Mouse (Mus musculus): ENCODE measurements around the gene Tmem47. TPM values are rescaled to one million over a fixed set of nuclear protein-coding genes. Genes with fewer than 3 reads are reported as not detected.

Tmem47 gene
- total RNA-seq (2014; fragmentation: Nextera tagmentation) (not detected in 2 replicates), total RNA-seq (2017) (not detected in 2 replicates), polyA plus RNA-seq (2012) (not detected in 2 replicates)

- H3K27me3 ChIP-seq (ENCODE audit: insufficient read depth, low read length) = no peaks in the 10 kb centered on the region
- H3K4me3 ChIP-seq (ENCODE audit: low read depth, low read length) = no peak within 1 kb of the TSS
- H3K36me3 ChIP-seq (replicated peaks) = no peaks in the 10 kb centered on the region
- peaks cover 10% of the 10 kb centered on the region for H3K9me3 ChIP-seq (replicated peaks)
- H3K4me1 ChIP-seq (ENCODE audit: insufficient read depth, low read depth, low read length) = no peaks in the 10 kb centered on the region
- no peak for ATAC-seq (ENCODE audit: extremely low read depth, insufficient number of reproducible peaks, low FRiP score, poor library complexity, severe bottlenecking)
- no peak for TF ChIP-seq TAL1 (conservative IDR thresholded peaks at IDR 0.05; ENCODE audit: low read depth, low read length)
- no peak for TF ChIP-seq CTCF (IDR thresholded peaks at IDR 0.05; ENCODE audit: low read depth, low read length)
- no peak for TF ChIP-seq GATA2 (IDR thresholded peaks at IDR 0.05; ENCODE audit: borderline replicate concordance, low read depth, low read length)
- TF ChIP-seq POLR2AphosphoS5 (IDR thresholded peaks at IDR 0.05; ENCODE audit: insufficient replicate concordance, low read depth, low read length) = no peak
- TF ChIP-seq GATA1 (IDR thresholded peaks at IDR 0.05; ENCODE audit: borderline replicate concordance, low read length) = no peak
- DNase-seq (ENCODE audit: low spot score) = no peak
Observed at GRCm38 (mm10) chrX:81070210-81070803, at the start of gene Tmem47. Tmem47 (plus strand) TSS chrX:81070698.

- no peak overlapping the region for H3K4me3 ChIP-seq (ENCODE audit: low read depth, low read length)
Observed at GRCm38 (mm10) chrX:81070804-81071461, 435 bp downstream of the Tmem47 start.

DNA sequence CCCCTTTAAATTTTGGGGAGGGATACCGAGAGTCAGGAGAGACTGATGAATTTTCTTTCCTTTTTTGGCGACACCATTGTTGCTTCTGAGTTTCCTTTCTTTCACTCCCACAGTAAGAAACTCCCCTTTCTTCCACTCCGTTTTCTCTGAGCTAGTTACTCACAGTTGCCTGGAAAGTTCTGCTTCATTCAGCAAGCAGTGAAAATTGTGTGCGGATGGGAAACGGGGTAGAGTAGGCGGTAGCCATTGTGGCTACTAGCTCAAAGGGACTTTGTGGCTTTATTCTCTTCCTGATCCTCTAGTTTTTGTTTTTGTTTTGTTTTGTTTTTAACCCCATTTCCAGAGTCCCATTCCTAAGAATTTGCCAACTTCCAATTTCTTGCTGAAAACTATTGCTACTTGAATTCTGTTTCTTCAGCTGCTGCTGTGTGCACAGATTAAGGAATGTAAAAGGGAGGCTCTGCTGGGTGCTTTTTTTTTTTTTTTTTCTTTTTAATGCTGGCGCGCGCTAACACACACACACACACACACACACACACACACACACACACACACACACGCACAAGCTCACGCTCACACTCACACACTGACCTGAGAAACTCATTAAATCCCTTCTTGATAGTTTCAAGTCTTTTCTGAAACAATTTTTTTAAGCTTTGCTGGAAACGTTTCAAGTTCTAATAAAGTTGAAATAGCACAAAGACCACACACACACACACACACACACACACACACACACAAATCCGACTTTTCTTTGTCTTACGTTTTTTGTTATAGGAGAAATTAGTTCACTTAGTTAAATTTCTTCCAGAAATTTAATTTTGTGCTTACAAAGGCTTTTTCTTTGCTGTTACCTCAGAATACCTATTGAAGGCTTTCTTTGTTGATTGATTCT lies 1.5 kb downstream of the Tmem47 start:
- Histone ChIP-seq H3K4me3 (ENCODE audit: low read depth, low read length) (no peak overlapping the region), H3K9me3 (replicated peaks) (peaks cover 10% of the 10 kb centered on the region), H3K27me3 (ENCODE audit: insufficient read depth, low read length) (no peaks in the 10 kb centered on the region), H3K36me3 (replicated peaks) (no peaks in the 10 kb centered on the region), H3K4me1 (ENCODE audit: insufficient read depth, low read depth, low read length) (no peaks in the 10 kb centered on the region)
- no peak for ATAC-seq (ENCODE audit: extremely low read depth, insufficient number of reproducible peaks, low FRiP score, poor library complexity, severe bottlenecking)
- DNase-seq (ENCODE audit: low spot score) = no peak
- TF ChIP-seq TAL1 (conservative IDR thresholded peaks at IDR 0.05; ENCODE audit: low read depth, low read length) (no peak), POLR2AphosphoS5 (IDR thresholded peaks at IDR 0.05; ENCODE audit: insufficient replicate concordance, low read depth, low read length) (no peak), GATA2 (IDR thresholded peaks at IDR 0.05; ENCODE audit: borderline replicate concordance, low read depth, low read length) (no peak), GATA1 (IDR thresholded peaks at IDR 0.05; ENCODE audit: borderline replicate concordance, low read length) (no peak), CTCF (IDR thresholded peaks at IDR 0.05; ENCODE audit: low read depth, low read length) (no peak)

More at GRCm38 (mm10) chrX:81070804-81071461, 435 bp downstream of the Tmem47 start:
- TF ChIP-seq GATA2 (IDR thresholded peaks at IDR 0.05; ENCODE audit: borderline replicate concordance, low read depth, low read length) (no peak), GATA1 (IDR thresholded peaks at IDR 0.05; ENCODE audit: borderline replicate concordance, low read length) (no peak), POLR2AphosphoS5 (IDR thresholded peaks at IDR 0.05; ENCODE audit: insufficient replicate concordance, low read depth, low read length) (no peak), CTCF (IDR thresholded peaks at IDR 0.05; ENCODE audit: low read depth, low read length) (no peak), TAL1 (conservative IDR thresholded peaks at IDR 0.05; ENCODE audit: low read depth, low read length) (no peak)
- no peak for DNase-seq (ENCODE audit: low spot score)
- peaks cover 10% of the 10 kb centered on the region for H3K9me3 ChIP-seq (replicated peaks)
- H3K36me3 ChIP-seq (replicated peaks) = no peaks in the 10 kb centered on the region
- no peaks in the 10 kb centered on the region for H3K27me3 ChIP-seq (ENCODE audit: insufficient read depth, low read length)
- no peak for ATAC-seq (ENCODE audit: extremely low read depth, insufficient number of reproducible peaks, low FRiP score, poor library complexity, severe bottlenecking)
- H3K4me1 ChIP-seq (ENCODE audit: insufficient read depth, low read depth, low read length) = no peaks in the 10 kb centered on the region

GRCm38 (mm10) chrX:81072651-81073050 lies 2.2 kb downstream of the Tmem47 start:
- no peak for TF ChIP-seq GATA1 (IDR thresholded peaks at IDR 0.05; ENCODE audit: borderline replicate concordance, low read length)
- TF ChIP-seq CTCF (IDR thresholded peaks at IDR 0.05; ENCODE audit: low read depth, low read length) = no peak
- TF ChIP-seq TAL1 (conservative IDR thresholded peaks at IDR 0.05; ENCODE audit: low read depth, low read length) = no peak
- no peak for TF ChIP-seq GATA2 (IDR thresholded peaks at IDR 0.05; ENCODE audit: borderline replicate concordance, low read depth, low read length)
- no peak for TF ChIP-seq POLR2AphosphoS5 (IDR thresholded peaks at IDR 0.05; ENCODE audit: insufficient replicate concordance, low read depth, low read length)
- Histone ChIP-seq H3K9me3 (replicated peaks) (peaks cover 10% of the 10 kb centered on the region), H3K4me3 (ENCODE audit: low read depth, low read length) (no peak overlapping the region), H3K4me1 (ENCODE audit: insufficient read depth, low read depth, low read length) (no peaks in the 10 kb centered on the region), H3K36me3 (replicated peaks) (no peaks in the 10 kb centered on the region), H3K27me3 (ENCODE audit: insufficient read depth, low read length) (no peaks in the 10 kb centered on the region)
- DNase-seq (ENCODE audit: low spot score) = no peak
- ATAC-seq (ENCODE audit: extremely low read depth, insufficient number of reproducible peaks, low FRiP score, poor library complexity, severe bottlenecking) = no peak

- Histone ChIP-seq H3K9me3 (replicated peaks) (peaks cover 10% of the 10 kb centered on the region), H3K27me3 (ENCODE audit: insufficient read depth, low read length) (no peaks in the 10 kb centered on the region), H3K4me1 (ENCODE audit: insufficient read depth, low read depth, low read length) (no peaks in the 10 kb centered on the region), H3K36me3 (replicated peaks) (no peaks in the 10 kb centered on the region), H3K4me3 (ENCODE audit: low read depth, low read length) (no peak overlapping the region)
- ATAC-seq (ENCODE audit: extremely low read depth, insufficient number of reproducible peaks, low FRiP score, poor library complexity, severe bottlenecking) = no peak
- TF ChIP-seq TAL1 (conservative IDR thresholded peaks at IDR 0.05; ENCODE audit: low read depth, low read length) (no peak), CTCF (IDR thresholded peaks at IDR 0.05; ENCODE audit: low read depth, low read length) (no peak), GATA1 (IDR thresholded peaks at IDR 0.05; ENCODE audit: borderline replicate concordance, low read length) (no peak), GATA2 (IDR thresholded peaks at IDR 0.05; ENCODE audit: borderline replicate concordance, low read depth, low read length) (no peak), POLR2AphosphoS5 (IDR thresholded peaks at IDR 0.05; ENCODE audit: insufficient replicate concordance, low read depth, low read length) (no peak)
- no peak for DNase-seq (ENCODE audit: low spot score)
Observed at GRCm38 (mm10) chrX:81073834-81074233, 3.3 kb downstream of the Tmem47 start.

All from G1E (cell line).